Mouse (Mus musculus) granulocyte monocyte progenitor cell, adult 5-6 weeks (primary cell): ENCODE results near the gene Rnase11. TPM values are rescaled to one million over a fixed set of nuclear protein-coding genes. Genes with fewer than 3 reads are reported as not detected.
"Not testable (repeated sequence)": the region's sequence is repeated elsewhere in the genome, so short reads cannot be mapped to it uniquely, and the experiment has no call there.

ENCODE experiments used
- ATAC-seq: replicated peaks from 2 replicates; pipeline ENCODE4 v1.8.0; 2016; ENCODE audit warnings: mild to moderate bottlenecking, moderate TSS enrichment, inconsistent platforms; ENCODE audit not compliant: poor library complexity, severe bottlenecking
- total RNA-seq, 2 experiments: library from RNA; stranded (forward) in 1 of 2; stranded (reverse) in 1 of 2; fragments of 200-712, 200-1000 nt in 1 of 2; fragments of >200 nt in 1 of 2; fragmentation: Nextera tagmentation in 1 of 2; gene quantifications; 2 replicates each; pipeline ENCODE4 v1.2.3; 2014 to 2017

Gene Rnase11
- total RNA-seq, 2 experiments from 2014 or later, result not detected

DNA sequence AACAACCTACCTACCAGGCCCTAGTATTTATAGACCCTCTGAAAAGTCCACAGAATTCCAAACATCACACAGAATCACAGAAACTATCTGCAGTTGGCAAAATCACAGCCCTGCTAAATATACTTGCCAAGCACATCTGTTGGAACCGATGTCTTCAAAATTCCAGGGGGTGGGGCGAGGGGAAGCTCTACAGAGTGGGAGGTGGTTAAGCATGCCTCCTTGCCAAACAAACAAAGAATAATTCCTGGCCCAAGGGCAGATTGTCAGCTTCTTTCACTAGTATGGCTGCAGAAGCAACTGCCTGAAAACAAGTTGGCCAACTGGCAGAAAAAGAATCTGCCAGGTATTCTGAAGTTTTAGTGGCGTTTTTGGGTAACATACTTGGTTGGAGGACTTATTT, 32.7 kb downstream of the Rnase11 start:
- no peak for ATAC-seq

DNA sequence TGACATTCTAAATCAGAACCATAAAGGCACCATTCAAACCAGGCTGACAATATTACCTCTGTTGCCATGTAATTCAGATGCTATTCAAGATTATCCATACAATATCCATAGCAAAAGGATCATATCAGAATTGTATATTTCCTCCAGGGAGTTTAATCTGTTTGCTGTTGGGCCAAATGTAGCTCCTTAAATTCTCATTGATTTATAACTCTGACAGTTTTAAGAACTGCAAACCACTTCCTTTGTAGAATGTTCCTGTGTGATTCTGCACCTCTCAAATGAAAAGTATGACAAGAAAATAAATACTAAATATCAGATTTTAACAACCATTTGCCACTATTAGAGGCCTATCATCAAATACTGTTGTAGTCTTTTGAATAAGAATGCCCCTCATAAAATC, 34.2 kb downstream of the Rnase11 start:
- ATAC-seq, result no peak

DNA sequence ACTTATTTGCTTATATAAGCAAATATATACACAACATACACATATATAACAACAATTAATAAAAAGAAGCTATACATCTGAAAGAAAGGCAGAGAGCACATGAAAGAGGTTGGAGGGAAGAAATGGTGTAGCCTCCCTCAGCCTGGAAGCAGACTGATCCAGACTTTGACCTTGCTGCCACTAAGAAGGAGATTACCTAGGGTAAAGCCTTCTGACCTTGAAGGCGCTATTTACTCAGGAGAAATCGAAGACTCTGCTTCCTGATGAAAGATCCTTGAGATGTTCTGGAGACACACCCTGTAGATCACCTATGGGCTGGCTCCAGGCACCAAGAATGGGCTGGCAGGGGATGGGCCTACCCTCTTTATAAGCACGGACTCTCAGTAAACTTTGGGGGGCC, 35.2 kb downstream of the Rnase11 start:
- ATAC-seq, result not testable (repeated sequence)

DNA sequence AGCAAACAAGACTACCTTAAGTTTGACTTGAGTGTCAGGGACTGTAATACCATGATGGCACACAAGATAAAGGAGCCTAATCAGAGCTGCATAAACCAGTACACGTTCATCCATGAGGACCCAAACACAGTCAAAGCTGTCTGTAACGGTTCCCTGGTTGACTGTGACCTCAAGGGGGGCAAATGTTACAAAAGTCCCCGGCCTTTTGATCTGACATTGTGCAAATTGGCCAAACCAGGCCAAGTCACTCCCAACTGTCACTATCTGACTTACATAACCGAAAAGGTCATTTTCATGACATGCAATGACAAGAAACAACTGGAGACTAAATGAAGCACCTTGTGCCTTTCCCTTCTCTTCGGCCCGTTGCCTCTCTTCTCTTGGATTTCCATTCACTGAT, 40.4 kb downstream of the Rnase11 start:
- peak; percentile 65 for ATAC-seq

DNA sequence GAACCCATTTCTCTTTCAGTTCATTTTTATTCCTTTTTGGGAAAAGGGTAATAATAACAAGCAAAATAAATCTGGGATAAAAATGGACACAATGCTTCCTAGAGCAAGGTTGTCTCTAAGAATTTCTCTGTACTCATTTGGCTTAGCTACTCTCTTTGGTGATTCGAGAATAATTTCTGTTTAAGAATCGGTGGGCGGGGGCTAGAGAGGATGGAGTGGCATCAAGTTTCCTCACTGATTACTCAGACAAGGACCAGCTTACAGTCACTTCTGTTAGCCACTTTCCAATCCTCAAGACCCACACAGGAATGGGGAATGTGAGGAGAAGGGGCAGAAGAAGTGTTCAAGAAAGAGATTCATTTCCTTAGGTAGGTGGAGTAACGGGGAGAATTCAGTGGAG, 41.2 kb downstream of the Rnase11 start:
- ATAC-seq, result no peak

GRCm38 (mm10) chr14:51007914-51008713, 41.8 kb downstream of the Rnase11 start:
- peak; percentile 83 for ATAC-seq

DNA sequence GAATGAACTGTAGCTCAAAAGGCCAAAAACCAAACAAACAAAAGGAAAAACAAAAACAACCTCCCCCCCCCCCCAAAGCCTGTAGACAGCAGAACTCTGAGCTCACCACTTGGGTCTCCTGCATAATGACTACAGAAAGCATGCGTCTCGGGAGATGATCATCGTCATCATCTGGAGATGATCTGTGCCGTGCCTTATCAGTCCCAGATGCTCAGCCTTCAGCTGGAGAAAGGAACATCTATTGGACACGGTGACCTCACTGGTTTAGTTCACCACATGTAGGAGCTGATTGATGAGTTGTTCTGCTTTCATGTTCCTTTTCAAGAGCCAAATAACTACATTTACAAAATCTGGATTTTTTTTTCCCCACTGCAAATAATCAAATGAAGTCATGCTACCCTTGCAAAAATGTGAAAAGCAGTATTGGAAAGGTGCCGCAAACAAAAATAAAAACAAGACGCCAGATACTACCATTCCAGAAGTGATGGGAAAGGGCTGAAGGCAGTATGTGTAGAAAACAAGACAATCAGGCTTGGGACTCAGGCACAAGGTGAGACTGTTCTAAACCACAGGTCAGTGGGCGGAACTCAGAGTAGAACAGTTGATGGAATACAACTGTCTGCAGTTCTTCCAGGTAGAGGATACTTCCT, 42.7 kb downstream of the Rnase11 start, which contains the start of gene Rnase10:
Gene Rnase10, plus strand, starts transcription at position 600 of the 650 bp plus-strand sequence.
- ATAC-seq, result no peak

Other genes starting within 250 kb of the Rnase11 start
- not detected in 2 replicates for gene Ccnb1ip1, start 242.4 kb downstream of the Rnase11 start, total RNA-seq (2014; fragmentation: Nextera tagmentation)
- not detected in 2 replicates for gene Ccnb1ip1, start 242.4 kb downstream of the Rnase11 start, total RNA-seq (2017)
- gene Parp2, start 242.3 kb downstream of the Rnase11 start, total RNA-seq (2014; fragmentation: Nextera tagmentation), result 61.2 and 110 TPM in 2 replicates
- gene Parp2, start 242.3 kb downstream of the Rnase11 start, total RNA-seq (2017), result 85.2 and 92.3 TPM in 2 replicates
- 41.8 and 54.2 TPM in 2 replicates for gene Tep1, start 179.6 kb downstream of the Rnase11 start, total RNA-seq (2014; fragmentation: Nextera tagmentation)
- gene Tep1, start 179.6 kb downstream of the Rnase11 start, total RNA-seq (2017), result 17.4 and 21.1 TPM in 2 replicates
- 0.17 TPM in 1 of 2 replicates, not detected in the other for gene Klhl33, start 152.7 kb downstream of the Rnase11 start, total RNA-seq (2014; fragmentation: Nextera tagmentation)
- 0.10 and 0.73 TPM in 2 replicates for gene Klhl33, start 152.7 kb downstream of the Rnase11 start, total RNA-seq (2017)
- gene Osgep, start 125.3 kb downstream of the Rnase11 start, total RNA-seq (2014; fragmentation: Nextera tagmentation), result 77.5 and 111 TPM in 2 replicates
- gene Osgep, start 125.3 kb downstream of the Rnase11 start, total RNA-seq (2017), result 110 and 118 TPM in 2 replicates
- 214 and 260 TPM in 2 replicates for gene Apex1, start 125.2 kb downstream of the Rnase11 start, total RNA-seq (2014; fragmentation: Nextera tagmentation)
- gene Apex1, start 125.2 kb downstream of the Rnase11 start, total RNA-seq (2017), result 202 and 229 TPM in 2 replicates
- gene Pip4p1, start 119.3 kb downstream of the Rnase11 start, total RNA-seq (2014; fragmentation: Nextera tagmentation), result 48.4 and 72.7 TPM in 2 replicates
- gene Pip4p1, start 119.3 kb downstream of the Rnase11 start, total RNA-seq (2017), result 20.9 and 25.0 TPM in 2 replicates
- gene Pnp, start 119.1 kb downstream of the Rnase11 start, total RNA-seq (2014; fragmentation: Nextera tagmentation), result 179 and 257 TPM in 2 replicates
- 252 and 259 TPM in 2 replicates for gene Pnp, start 119.1 kb downstream of the Rnase11 start, total RNA-seq (2017)
- not detected in 2 replicates for gene Gm49342, start 105.6 kb downstream of the Rnase11 start, total RNA-seq (2014; fragmentation: Nextera tagmentation)
- gene Gm49342, start 105.6 kb downstream of the Rnase11 start, total RNA-seq (2017), result 68.4 TPM in 1 of 2 replicates, not detected in the other
- 5.4 and 16.2 TPM in 2 replicates for gene Pnp2, start 94.2 kb downstream of the Rnase11 start, total RNA-seq (2014; fragmentation: Nextera tagmentation)
- 4.3 and 5.3 TPM in 2 replicates for gene Pnp2, start 94.2 kb downstream of the Rnase11 start, total RNA-seq (2017)
- not detected in 2 replicates for gene Rnase10, start 42.4 kb downstream of the Rnase11 start, total RNA-seq (2014; fragmentation: Nextera tagmentation)
- gene Rnase10, start 42.4 kb downstream of the Rnase11 start, total RNA-seq (2017), result 2.5 and 3.2 TPM in 2 replicates
- not detected in 2 replicates for gene Rnase9, start 8.3 kb downstream of the Rnase11 start, total RNA-seq (2014; fragmentation: Nextera tagmentation)
- not detected in 2 replicates for gene Rnase9, start 8.3 kb downstream of the Rnase11 start, total RNA-seq (2017)
- 6.2 and 27.0 TPM in 2 replicates for gene Rnase12, start 7.5 kb upstream of the Rnase11 start, total RNA-seq (2014; fragmentation: Nextera tagmentation)
- gene Rnase12, start 7.5 kb upstream of the Rnase11 start, total RNA-seq (2017), result 11.0 and 12.6 TPM in 2 replicates
- gene Olfr750, start 24.3 kb upstream of the Rnase11 start, total RNA-seq (2014; fragmentation: Nextera tagmentation), result not detected in 2 replicates
- gene Olfr750, start 24.3 kb upstream of the Rnase11 start, total RNA-seq (2017), result not detected in 2 replicates
- gene Rnase4, start 40.9 kb upstream of the Rnase11 start, total RNA-seq (2014; fragmentation: Nextera tagmentation), result 1.7 and 6.8 TPM in 2 replicates
- gene Rnase4, start 40.9 kb upstream of the Rnase11 start, total RNA-seq (2017), result 2.5 and 2.9 TPM in 2 replicates
- gene Ang, start 41.0 kb upstream of the Rnase11 start, total RNA-seq (2014; fragmentation: Nextera tagmentation), result 0.45 TPM in 1 of 2 replicates, not detected in the other
- gene Ang, start 41.0 kb upstream of the Rnase11 start, total RNA-seq (2017), result 1.4 and 1.8 TPM in 2 replicates
- not detected in 2 replicates for gene Eddm3b, start 64.3 kb upstream of the Rnase11 start, total RNA-seq (2014; fragmentation: Nextera tagmentation)
- gene Eddm3b, start 64.3 kb upstream of the Rnase11 start, total RNA-seq (2017), result not detected in 2 replicates
- gene Rnase6, start 73.7 kb upstream of the Rnase11 start, total RNA-seq (2014; fragmentation: Nextera tagmentation), result 1.2 and 6.1 TPM in 2 replicates
- 8.2 and 10.0 TPM in 2 replicates for gene Rnase6, start 73.7 kb upstream of the Rnase11 start, total RNA-seq (2017)
- not detected in 2 replicates for gene Rnase1, start 96.6 kb upstream of the Rnase11 start, total RNA-seq (2014; fragmentation: Nextera tagmentation)
- not detected in 2 replicates for gene Rnase1, start 96.6 kb upstream of the Rnase11 start, total RNA-seq (2017)
- not detected in 2 replicates for gene Rnase2b, start 112.1 kb upstream of the Rnase11 start, total RNA-seq (2014; fragmentation: Nextera tagmentation)
- not detected in 2 replicates for gene Rnase2b, start 112.1 kb upstream of the Rnase11 start, total RNA-seq (2017)
- not detected in 2 replicates for gene Ang2, start 149.0 kb upstream of the Rnase11 start, total RNA-seq (2014; fragmentation: Nextera tagmentation)
- gene Ang2, start 149.0 kb upstream of the Rnase11 start, total RNA-seq (2017), result not detected in 2 replicates
- not detected in 2 replicates for gene Ear14, start 153.2 kb upstream of the Rnase11 start, total RNA-seq (2014; fragmentation: Nextera tagmentation)
- not detected in 2 replicates for gene Ear14, start 153.2 kb upstream of the Rnase11 start, total RNA-seq (2017)
- gene Rnase2a, start 205.9 kb upstream of the Rnase11 start, total RNA-seq (2014; fragmentation: Nextera tagmentation), result not detected in 2 replicates
- gene Rnase2a, start 205.9 kb upstream of the Rnase11 start, total RNA-seq (2017), result not detected in 2 replicates